Mouse (Mus musculus): ENCODE results near the gene Bcl11a.

DNA sequence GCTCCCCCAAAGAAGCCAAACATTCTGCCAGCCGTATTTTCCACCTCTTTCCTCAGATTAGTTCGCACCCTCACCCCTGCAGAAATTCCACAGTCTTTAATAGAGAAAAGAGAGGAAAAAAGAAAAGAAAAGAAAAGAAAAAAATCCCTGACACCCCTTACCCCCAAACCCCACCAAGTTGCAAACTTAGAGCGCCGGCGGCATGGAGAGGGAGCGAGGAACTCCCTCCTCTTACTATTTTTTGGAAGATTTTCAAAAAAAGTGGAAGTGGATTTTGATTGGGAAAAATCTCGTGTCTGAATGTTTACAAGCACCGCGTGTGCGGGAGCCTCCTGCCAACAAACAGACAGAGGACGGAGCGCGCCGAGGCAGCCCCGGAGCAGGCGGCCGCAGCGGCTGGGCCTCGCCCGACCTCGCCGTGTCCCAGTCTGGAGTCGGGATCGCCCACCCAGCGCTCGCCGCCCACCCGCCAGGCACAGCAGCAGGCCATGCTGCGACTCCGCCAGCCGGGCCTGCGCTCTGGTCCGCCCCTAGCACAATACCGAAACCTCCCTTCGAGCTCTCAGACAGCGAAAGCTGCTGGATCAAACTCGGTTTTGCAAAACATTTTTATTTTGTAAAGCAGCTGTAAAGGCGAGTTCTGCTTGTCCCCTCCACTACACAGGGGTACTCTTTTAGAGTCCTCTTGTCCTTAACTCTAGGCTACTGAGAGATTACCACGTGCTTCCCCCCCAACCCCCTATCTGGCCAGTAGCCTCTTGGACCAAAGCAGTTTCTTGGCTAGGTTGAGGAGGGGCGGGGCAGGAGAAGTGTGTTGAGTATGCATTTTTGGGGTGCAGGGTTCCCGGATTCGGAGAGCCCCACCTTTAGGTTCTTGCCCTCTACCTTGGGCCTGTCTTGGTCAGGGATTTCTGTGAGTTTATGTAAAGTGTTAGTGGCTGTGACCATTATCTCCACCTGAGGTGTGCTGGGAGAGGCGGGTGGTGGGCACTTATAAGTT lies 1.8 kb downstream of the Bcl11a start:
- TF ChIP-seq EP300 (IDR thresholded peaks at IDR 0.05; ENCODE audit: low read depth) (no peak), CTCF (IDR thresholded peaks at IDR 0.05; ENCODE audit: low read depth) (no peak)

Data from liver, postnatal 0 days (tissue).